Mouse (Mus musculus) embryonic facial prominence, embryonic 12.5 days (tissue): ENCODE measurements around the gene Magel2. TPM values are rescaled to one million over a fixed set of nuclear protein-coding genes. Genes with fewer than 3 reads are reported as not detected.

Experiments
- ATAC-seq: fragments of 200-750 bp; cut with Nextera tagmentation; 2 replicates; pipeline ENCODE4 v1.8.0; 2017; ENCODE audit not compliant: insufficient number of reproducible peaks, insufficient read depth, low FRiP score, low TSS enrichment
- H3K27ac ChIP-seq: fragments of 300-500 bp; sonication (generic); 2 replicates; pipeline ENCODE4 v1.5.1; 2016; ENCODE audit warnings: mild to moderate bottlenecking
- H3K27me3 ChIP-seq: fragments of 300-500 bp; sonication (generic); 2 replicates; pipeline ENCODE4 v1.6.1; 2016; ENCODE audit warnings: mild to moderate bottlenecking, moderate library complexity
- H3K36me3 ChIP-seq: fragments of 300-500 bp; sonication (generic); 2 replicates; pipeline ENCODE4 v1.6.1; 2016; ENCODE audit warnings: mild to moderate bottlenecking
- H3K4me1 ChIP-seq: fragments of 300-500 bp; sonication (generic); 2 replicates; pipeline ENCODE4 v1.6.1; 2016
- H3K4me2 ChIP-seq: fragments of 300-500 bp; sonication (generic); replicated peaks from 2 replicates; pipeline ENCODE4 v1.6.1; 2016; ENCODE audit warnings: mild to moderate bottlenecking, moderate library complexity
- H3K4me3 ChIP-seq: fragments of 300-500 bp; sonication (generic); 2 replicates; pipeline ENCODE4 v1.5.1; 2016; ENCODE audit warnings: mild to moderate bottlenecking
- H3K9ac ChIP-seq: fragments of 300-500 bp; sonication (generic); 2 replicates; pipeline ENCODE4 v1.6.1; 2016; ENCODE audit warnings: mild to moderate bottlenecking, moderate library complexity
- H3K9me3 ChIP-seq: fragments of 300-500 bp; sonication (generic); 2 replicates; pipeline ENCODE4 v1.6.1; 2016; ENCODE audit warnings: mild to moderate bottlenecking, moderate library complexity
- WGBS: fragments of 180-500 bp; shearing (Covaris S2); methylation state at CpG from one replicate; pipeline ENCODE4 v1.1.7; 2016; 5-methylcytosine and 5-hydroxymethylcytosine counted together
- polyA plus RNA-seq: library from polyadenylated mRNA; unstranded; fragments of >200 nt; fragmentation: Nextera tagmentation; extraction: Ambion mirVana; gene quantifications from 2 replicates; pipeline ENCODE4 v1.2.1, GENCODE M21; 2016

Gene Magel2
- polyA plus RNA-seq, result 6.9 and 7.4 TPM in 2 replicates

GRCm38 (mm10) chr7:62376510-62377304, at the start of gene Magel2:
Magel2 (plus strand) TSS chr7:62377010.
- Histone ChIP-seq H3K9ac (peak within 1 kb of the TSS; percentile 64), H3K27ac (no peak within 1 kb of the TSS), H3K4me1 (no peaks in the 10 kb centered on the region), H3K4me3 (peak within 1 kb of the TSS; percentile 51), H3K36me3 (no peaks in the 10 kb centered on the region), H3K4me2 (peak within 1 kb of the TSS; percentile 59), H3K9me3 (peaks cover 20% of the 10 kb centered on the region; the same call in 1 of the 2 replicates), H3K27me3 (no peaks in the 10 kb centered on the region)
- peak; percentile 92 for ATAC-seq
- 19% methylated on average over 31 of the region's 31 CpGs for WGBS

- no peaks in the 10 kb centered on the region for H3K27me3 ChIP-seq
- ATAC-seq, result no peak
- H3K4me3 ChIP-seq, result no peak overlapping the region
- no peaks in the 10 kb centered on the region for H3K9me3 ChIP-seq
- H3K4me1 ChIP-seq, result no peaks in the 10 kb centered on the region
- H3K36me3 ChIP-seq, result no peaks in the 10 kb centered on the region
- WGBS, result 22% methylated on average over 1 of the region's 1 CpGs
- H3K9ac ChIP-seq, result no peak overlapping the region
- H3K27ac ChIP-seq, result no peak overlapping the region
- H3K4me2 ChIP-seq, result no peak overlapping the region
Observed at GRCm38 (mm10) chr7:62345411-62345810, 31.4 kb upstream of the Magel2 start.

- 56% methylated on average over 1 of the region's 1 CpGs for WGBS
- no peak for ATAC-seq
Observed at GRCm38 (mm10) chr7:62346269-62346668, 30.5 kb upstream of the Magel2 start, which contains the start of gene Ndn. Ndn (plus strand) TSS chr7:62346569.

DNA sequence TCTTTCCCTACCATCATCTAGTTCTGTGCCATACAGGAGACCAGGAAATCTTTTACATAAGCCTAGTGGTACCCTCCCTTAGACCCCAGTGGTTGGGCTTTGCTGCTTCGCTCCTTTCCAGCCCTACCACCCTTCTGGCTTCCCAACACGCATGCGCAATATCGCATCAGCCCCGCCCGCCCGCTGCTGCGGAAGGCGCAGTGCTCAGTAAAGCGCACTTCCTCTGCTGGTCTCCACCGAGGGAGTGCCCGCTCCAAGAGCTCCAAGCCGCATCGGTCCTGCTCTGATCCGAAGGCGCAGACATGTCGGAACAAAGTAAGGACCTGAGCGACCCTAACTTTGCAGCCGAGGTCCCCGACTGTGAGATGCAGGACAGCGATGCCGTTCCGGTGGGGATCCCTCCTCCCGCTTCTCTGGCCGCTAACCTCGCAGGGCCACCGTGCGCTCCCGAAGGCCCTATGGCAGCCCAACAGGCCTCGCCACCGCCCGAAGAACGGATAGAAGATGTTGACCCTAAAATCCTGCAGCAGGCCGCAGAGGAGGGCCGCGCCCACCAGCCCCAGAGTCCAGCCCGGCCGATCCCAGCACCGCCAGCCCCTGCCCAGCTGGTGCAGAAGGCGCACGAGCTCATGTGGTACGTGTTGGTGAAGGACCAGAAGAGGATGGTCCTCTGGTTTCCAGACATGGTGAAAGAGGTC, 28.6 kb upstream of the Magel2 start:
- WGBS, result 18% methylated on average over 42 of the region's 42 CpGs
- H3K27ac ChIP-seq, result peak overlapping the region; percentile 47; the same call in 1 of the 2 replicates

More at GRCm38 (mm10) chr7:62346269-62346668, 30.5 kb upstream of the Magel2 start, which contains the start of gene Ndn:
- no peak within 1 kb of the TSS for H3K27ac ChIP-seq
- no peaks in the 10 kb centered on the region for H3K36me3 ChIP-seq
- H3K9ac ChIP-seq, result no peak within 1 kb of the TSS
- no peak within 1 kb of the TSS for H3K4me3 ChIP-seq
- no peaks in the 10 kb centered on the region for H3K27me3 ChIP-seq
- no peaks in the 10 kb centered on the region for H3K9me3 ChIP-seq
- no peaks in the 10 kb centered on the region for H3K4me1 ChIP-seq
- H3K4me2 ChIP-seq, result no peak within 1 kb of the TSS

DNA sequence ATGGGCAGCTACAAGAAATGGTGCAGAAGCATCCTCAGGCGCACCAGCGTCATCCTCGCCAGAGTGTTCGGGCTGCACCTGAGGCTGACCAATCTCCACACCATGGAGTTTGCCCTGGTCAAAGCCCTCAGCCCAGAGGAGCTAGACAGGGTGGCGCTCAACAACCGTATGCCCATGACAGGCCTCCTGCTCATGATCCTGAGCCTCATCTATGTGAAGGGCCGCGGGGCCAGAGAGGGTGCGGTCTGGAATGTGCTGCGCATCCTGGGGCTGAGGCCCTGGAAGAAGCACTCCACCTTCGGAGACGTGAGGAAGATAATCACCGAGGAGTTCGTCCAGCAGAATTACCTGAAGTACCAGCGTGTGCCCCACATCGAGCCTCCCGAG, 28.0 kb upstream of the Magel2 start:
- no peaks in the 10 kb centered on the region for H3K36me3 ChIP-seq
- H3K4me3 ChIP-seq, result peak overlapping the region; percentile 53
- peak overlapping the region; percentile 66 for H3K9ac ChIP-seq
- H3K4me1 ChIP-seq, result no peaks in the 10 kb centered on the region
- ATAC-seq, result peak; percentile 64
- 0 out of 2 replicates have a peak overlapping the region, but pooled peaks have one; percentile 47 for H3K27ac ChIP-seq
- H3K27me3 ChIP-seq, result no peaks in the 10 kb centered on the region
- H3K9me3 ChIP-seq, result no peaks in the 10 kb centered on the region
- 41% methylated on average over 17 of the region's 17 CpGs for WGBS
- H3K4me2 ChIP-seq, result peak overlapping the region; percentile 67

More for the DNA sequence above, 28.6 kb upstream of the Magel2 start:
- peak; percentile 96 for ATAC-seq
- H3K4me3 ChIP-seq, result peak overlapping the region; percentile 53
- peak overlapping the region; percentile 66 for H3K9ac ChIP-seq
- no peaks in the 10 kb centered on the region for H3K36me3 ChIP-seq
- H3K9me3 ChIP-seq, result no peaks in the 10 kb centered on the region
- no peaks in the 10 kb centered on the region for H3K27me3 ChIP-seq
- H3K4me1 ChIP-seq, result no peaks in the 10 kb centered on the region
- H3K4me2 ChIP-seq, result peak overlapping the region; percentile 67

- Histone ChIP-seq H3K4me2 (no peak overlapping the region), H3K27me3 (no peaks in the 10 kb centered on the region), H3K4me3 (no peak overlapping the region), H3K27ac (no peak overlapping the region), H3K9ac (no peak overlapping the region), H3K4me1 (no peaks in the 10 kb centered on the region), H3K9me3 (no peaks in the 10 kb centered on the region), H3K36me3 (no peaks in the 10 kb centered on the region)
- ATAC-seq, result no peak
- WGBS, result 53% methylated on average over 8 of the region's 8 CpGs
Observed at GRCm38 (mm10) chr7:62351266-62351665, 25.5 kb upstream of the Magel2 start.

- no peaks in the 10 kb centered on the region for H3K36me3 ChIP-seq
- no peak overlapping the region for H3K27ac ChIP-seq
- no peak for ATAC-seq
- H3K27me3 ChIP-seq, result no peaks in the 10 kb centered on the region
- H3K4me1 ChIP-seq, result no peaks in the 10 kb centered on the region
- 59% methylated on average over 7 of the region's 7 CpGs for WGBS
- no peak overlapping the region for H3K4me3 ChIP-seq
- H3K9me3 ChIP-seq, result no peaks in the 10 kb centered on the region
- H3K9ac ChIP-seq, result no peak overlapping the region
- H3K4me2 ChIP-seq, result no peak overlapping the region
Observed at GRCm38 (mm10) chr7:62365039-62365636, 11.7 kb upstream of the Magel2 start.

- H3K27me3 ChIP-seq, result no peaks in the 10 kb centered on the region
- ATAC-seq, result no peak
- no peak overlapping the region for H3K4me3 ChIP-seq
- no peak overlapping the region for H3K27ac ChIP-seq
- H3K9me3 ChIP-seq, result no peaks in the 10 kb centered on the region
- H3K36me3 ChIP-seq, result no peaks in the 10 kb centered on the region
- 80% methylated on average over 8 of the region's 8 CpGs for WGBS
- no peak overlapping the region for H3K9ac ChIP-seq
- H3K4me2 ChIP-seq, result no peak overlapping the region
- no peaks in the 10 kb centered on the region for H3K4me1 ChIP-seq
Observed at GRCm38 (mm10) chr7:62366730-62367129, 10.1 kb upstream of the Magel2 start.

- Histone ChIP-seq H3K9me3 (peaks cover 20% of the 10 kb centered on the region; the same call in 1 of the 2 replicates), H3K4me1 (no peaks in the 10 kb centered on the region), H3K4me3 (no peak overlapping the region), H3K27me3 (no peaks in the 10 kb centered on the region), H3K4me2 (peak overlapping the region; percentile 59; the same call in 1 of the 2 replicates), H3K27ac (no peak overlapping the region), H3K9ac (no peak overlapping the region), H3K36me3 (no peaks in the 10 kb centered on the region)
- no peak for ATAC-seq
- WGBS, result 30% methylated on average over 4 of the region's 4 CpGs
Observed at GRCm38 (mm10) chr7:62375658-62376057, 1.2 kb upstream of the Magel2 start.

DNA sequence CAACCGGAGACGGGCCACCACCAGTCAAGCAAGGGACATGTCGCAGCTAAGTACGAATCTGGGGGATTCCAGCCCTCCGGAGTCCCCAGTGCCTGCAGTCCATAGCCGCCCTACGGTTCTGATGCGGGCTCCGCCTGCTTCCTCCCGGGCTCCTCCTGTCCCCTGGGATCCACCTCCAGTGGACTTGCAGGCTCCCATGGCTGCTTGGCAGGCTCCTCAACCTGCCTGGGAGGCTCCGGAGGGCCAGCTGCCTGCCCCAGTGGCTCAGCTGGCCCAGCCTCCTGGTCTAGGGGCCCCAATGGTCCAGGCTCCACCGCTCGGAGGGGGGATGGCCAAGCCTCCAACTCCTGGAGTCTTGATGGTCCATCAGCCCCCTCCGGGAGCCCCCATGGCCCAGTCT, 503 bp downstream of the Magel2 start:
- Histone ChIP-seq H3K27me3 (no peaks in the 10 kb centered on the region), H3K27ac (no peak overlapping the region), H3K4me2 (peak overlapping the region; percentile 59), H3K4me3 (peak overlapping the region; percentile 51), H3K9me3 (peaks cover 20% of the 10 kb centered on the region; the same call in 1 of the 2 replicates), H3K9ac (peak overlapping the region; percentile 64), H3K36me3 (no peaks in the 10 kb centered on the region), H3K4me1 (no peaks in the 10 kb centered on the region)
- WGBS, result 29% methylated on average over 14 of the region's 14 CpGs
- ATAC-seq, result peak; percentile 63

DNA sequence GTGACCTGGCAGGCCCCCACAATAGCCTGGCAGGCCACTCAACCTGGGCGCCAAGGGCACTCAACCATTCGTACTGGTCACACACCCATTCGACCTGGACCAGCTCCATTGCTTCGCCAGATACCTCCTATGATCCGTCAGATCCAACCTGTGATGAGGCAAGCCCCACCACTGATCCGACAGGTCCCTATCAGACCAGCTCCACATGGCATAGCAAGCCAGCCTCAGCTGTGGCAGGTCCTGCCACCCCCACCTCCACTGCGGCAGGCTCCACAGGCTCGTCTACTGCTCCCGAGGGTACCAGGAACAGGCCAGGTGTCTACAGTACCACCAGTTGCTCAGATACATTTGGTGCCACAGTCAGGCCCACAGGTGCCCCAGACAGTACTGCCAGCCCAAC, 1.7 kb downstream of the Magel2 start:
- Histone ChIP-seq H3K27me3 (no peaks in the 10 kb centered on the region), H3K9ac (no peak overlapping the region), H3K9me3 (peaks cover 20% of the 10 kb centered on the region; the same call in 1 of the 2 replicates), H3K4me1 (no peaks in the 10 kb centered on the region), H3K4me3 (peak overlapping the region; percentile 51; the same call in 1 of the 2 replicates), H3K4me2 (peak overlapping the region; percentile 59; the same call in 1 of the 2 replicates), H3K36me3 (no peaks in the 10 kb centered on the region), H3K27ac (no peak overlapping the region)
- 86% methylated on average over 9 of the region's 9 CpGs for WGBS
- no peak for ATAC-seq
